Mouse (Mus musculus) hindbrain, embryonic 15.5 days (tissue): ENCODE measurements around the gene Cntnap1. TPM values are rescaled to one million over a fixed set of nuclear protein-coding genes. Genes with fewer than 3 reads are reported as not detected.
A peak's percentile ranks its signal among the peaks of the same experiment; 100 is the strongest.

Source experiments
- ATAC-seq: fragments of 200-750 bp; cut with Nextera tagmentation; 2 replicates; pipeline ENCODE4 v1.8.0; 2017; ENCODE audit warnings: low read depth, moderate number of reproducible peaks, moderate TSS enrichment; ENCODE audit not compliant: low FRiP score
- H3K27ac ChIP-seq: fragments of 300-500 bp; sonication (generic); replicated peaks from 2 replicates; pipeline ENCODE4 v1.5.1; 2015; ENCODE audit warnings: mild to moderate bottlenecking, inconsistent platforms
- H3K27me3 ChIP-seq: fragments of 300-500 bp; sonication (generic); 2 replicates; pipeline ENCODE4 v1.6.1; 2015; ENCODE audit warnings: control low read depth, inconsistent platforms
- H3K36me3 ChIP-seq: fragments of 300-500 bp; sonication (generic); 2 replicates; pipeline ENCODE4 v1.6.1; 2015; ENCODE audit warnings: control low read depth, inconsistent platforms
- H3K4me1 ChIP-seq: fragments of 300-500 bp; sonication (generic); replicated peaks from 2 replicates; pipeline ENCODE4 v1.6.1; 2015; ENCODE audit warnings: control low read depth, inconsistent platforms
- H3K4me2 ChIP-seq: fragments of 300-500 bp; sonication (generic); 2 replicates; pipeline ENCODE4 v1.6.1; 2015; ENCODE audit warnings: moderate library complexity, mild to moderate bottlenecking, inconsistent platforms
- H3K4me3 ChIP-seq: fragments of 300-500 bp; sonication (generic); 2 replicates; pipeline ENCODE4 v1.5.1; 2015; ENCODE audit warnings: mild to moderate bottlenecking, inconsistent platforms
- H3K9ac ChIP-seq: fragments of 300-500 bp; sonication (generic); 2 replicates; pipeline ENCODE4 v1.6.1; 2015; ENCODE audit warnings: inconsistent platforms
- H3K9me3 ChIP-seq: fragments of 300-500 bp; sonication (generic); 2 replicates; pipeline ENCODE4 v1.6.1; 2016; ENCODE audit warnings: control low read depth, inconsistent platforms
- WGBS: fragments of 180-500 bp; shearing (Covaris S2); methylation state at CpG from one replicate; pipeline ENCODE4 v1.1.7; 2015; 5-methylcytosine and 5-hydroxymethylcytosine counted together
- polyA plus RNA-seq: library from polyadenylated mRNA; unstranded; fragments of >200 nt; fragmentation: Nextera tagmentation; extraction: Ambion mirVana; gene quantifications from 2 replicates; pipeline ENCODE4 v1.2.1, GENCODE M21; 2015

The Cntnap1 gene
- polyA plus RNA-seq, 1 experiment from 2014 or later, result 8.0 TPM

GRCm38 (mm10) chr11:101174851-101175628 lies 4.7 kb downstream of the Cntnap1 start, which contains the start of gene Ccr10:
Gene Ccr10 (minus strand): TSS chr11:101175443.
- peak within 1 kb of the TSS; percentile 71 for H3K4me2 ChIP-seq
- no peaks in the 10 kb centered on the region for H3K9me3 ChIP-seq
- H3K27ac ChIP-seq, result peak within 1 kb of the TSS; percentile 85
- WGBS, result 20% methylated on average over 14 of the region's 14 CpGs
- H3K9ac ChIP-seq, result peak within 1 kb of the TSS; percentile 62
- peaks cover 72% of the 10 kb centered on the region for H3K4me1 ChIP-seq
- ATAC-seq, result no peak
- peaks cover 24% of the 10 kb centered on the region for H3K27me3 ChIP-seq
- H3K4me3 ChIP-seq, result peak within 1 kb of the TSS; percentile 54
- H3K36me3 ChIP-seq, result no peaks in the 10 kb centered on the region

DNA sequence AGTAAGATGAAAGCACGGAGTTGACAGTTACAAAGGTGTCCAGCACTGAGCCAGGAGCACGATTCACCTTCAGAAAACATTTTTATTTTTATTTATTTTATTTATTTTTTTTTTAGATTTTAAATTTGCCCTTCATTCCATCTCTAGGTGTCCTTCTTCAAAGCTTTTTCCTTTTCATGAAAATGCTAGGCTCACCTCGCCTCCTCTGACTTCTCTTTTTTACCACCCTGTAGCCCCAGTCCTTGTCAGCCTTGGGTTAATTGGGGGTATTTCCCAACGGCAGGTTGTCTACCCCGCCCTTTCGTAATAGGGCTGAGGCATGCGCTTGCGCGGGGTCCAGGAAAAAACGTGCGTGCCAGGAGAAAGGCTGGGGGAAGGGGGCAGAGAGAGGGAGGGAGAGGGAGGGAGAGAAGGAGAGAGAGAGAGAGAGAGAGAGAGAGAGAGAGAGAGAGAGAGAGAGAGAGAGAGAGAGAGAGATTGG lies 5.4 kb downstream of the Cntnap1 start:
- H3K4me1 ChIP-seq, result peaks cover 66% of the 10 kb centered on the region

DNA sequence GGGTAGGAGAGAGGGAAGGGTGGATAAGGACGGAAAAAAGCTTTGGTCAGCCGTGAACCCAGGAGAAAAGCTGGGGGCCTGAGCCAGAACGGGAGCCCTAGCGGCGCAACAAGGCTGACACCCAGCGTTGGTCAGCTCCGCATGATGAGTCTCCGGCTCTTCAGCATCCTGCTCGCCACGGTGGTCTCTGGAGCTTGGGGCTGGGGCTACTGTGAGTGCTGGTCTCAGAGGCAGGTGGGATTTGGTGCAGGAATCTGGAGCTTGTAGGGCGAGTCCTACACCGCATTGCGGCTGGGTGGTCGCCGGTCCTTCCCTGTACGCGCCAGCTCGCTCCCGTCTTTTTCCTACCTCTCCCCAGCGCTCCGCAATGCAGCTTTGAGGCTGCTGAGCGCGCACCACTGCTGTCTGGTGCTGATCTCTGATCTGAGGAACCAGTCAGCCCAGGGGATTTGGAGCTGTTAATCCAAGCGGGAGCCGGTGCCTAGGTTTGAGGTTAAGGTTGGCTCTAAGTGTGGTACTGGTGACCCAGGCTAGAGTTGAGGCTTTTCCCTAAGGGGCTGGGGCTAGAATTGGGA lies 5.9 kb downstream of the Cntnap1 start:
- Histone ChIP-seq H3K9ac (peak overlapping the region; percentile 62), H3K4me3 (peak overlapping the region; percentile 54), H3K36me3 (no peaks in the 10 kb centered on the region), H3K9me3 (no peaks in the 10 kb centered on the region), H3K27me3 (peaks cover 24% of the 10 kb centered on the region), H3K4me2 (peak overlapping the region; percentile 71), H3K4me1 (peaks cover 66% of the 10 kb centered on the region), H3K27ac (peak overlapping the region; percentile 85)
- ATAC-seq, result peak; percentile 4; the same call in 1 of the 2 replicates
- WGBS, result under 1% methylated on average over 25 of the region's 25 CpGs

More for the DNA sequence above, 5.4 kb downstream of the Cntnap1 start:
- Histone ChIP-seq H3K36me3 (no peaks in the 10 kb centered on the region), H3K9me3 (no peaks in the 10 kb centered on the region), H3K9ac (peak overlapping the region; percentile 62; the same call in 1 of the 2 replicates), H3K4me2 (peak overlapping the region; percentile 71), H3K4me3 (peak overlapping the region; percentile 54), H3K27ac (peak overlapping the region; percentile 85), H3K27me3 (peaks cover 24% of the 10 kb centered on the region)
- ATAC-seq, result no peak
- WGBS, result 9% methylated on average over 11 of the region's 11 CpGs

DNA sequence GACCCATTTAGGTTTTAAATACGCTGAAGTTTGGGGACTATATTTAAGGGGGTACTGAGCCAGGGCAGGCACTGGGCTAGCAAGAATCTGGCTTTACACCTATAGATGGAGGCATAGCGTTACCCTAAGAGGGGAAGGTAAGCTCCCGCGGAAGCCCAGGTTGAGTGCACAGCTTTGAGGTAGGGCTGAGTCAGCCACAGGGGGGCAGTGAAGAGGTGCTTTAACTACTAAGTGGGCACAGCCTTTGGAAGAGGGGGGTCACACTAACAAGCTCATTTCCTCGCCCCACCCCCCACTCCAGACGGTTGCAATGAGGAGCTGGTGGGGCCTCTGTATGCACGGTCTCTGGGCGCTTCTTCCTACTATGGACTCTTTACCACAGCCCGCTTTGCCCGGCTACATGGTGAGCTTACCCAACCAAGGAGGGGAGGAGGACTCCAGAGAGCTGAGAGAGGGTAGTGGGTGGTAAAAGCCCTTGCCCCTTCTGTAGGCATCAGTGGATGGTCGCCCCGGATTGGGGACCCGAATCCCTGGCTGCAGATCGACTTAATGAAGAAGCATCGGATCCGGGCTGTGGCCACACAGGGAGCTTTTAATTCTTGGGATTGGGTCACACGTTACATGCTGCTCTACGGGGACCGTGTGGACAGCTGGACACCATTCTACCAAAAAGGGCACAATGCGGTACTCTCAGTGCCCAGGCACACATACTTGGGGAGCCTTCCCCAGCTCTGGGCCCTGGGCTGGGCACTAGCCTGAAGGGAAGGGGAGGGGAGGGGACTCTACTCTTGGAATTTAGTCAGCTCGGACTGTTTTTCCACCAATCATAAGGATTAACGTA lies 6.8 kb downstream of the Cntnap1 start:
- peaks cover 59% of the 10 kb centered on the region for H3K4me1 ChIP-seq
- no peak for ATAC-seq

DNA sequence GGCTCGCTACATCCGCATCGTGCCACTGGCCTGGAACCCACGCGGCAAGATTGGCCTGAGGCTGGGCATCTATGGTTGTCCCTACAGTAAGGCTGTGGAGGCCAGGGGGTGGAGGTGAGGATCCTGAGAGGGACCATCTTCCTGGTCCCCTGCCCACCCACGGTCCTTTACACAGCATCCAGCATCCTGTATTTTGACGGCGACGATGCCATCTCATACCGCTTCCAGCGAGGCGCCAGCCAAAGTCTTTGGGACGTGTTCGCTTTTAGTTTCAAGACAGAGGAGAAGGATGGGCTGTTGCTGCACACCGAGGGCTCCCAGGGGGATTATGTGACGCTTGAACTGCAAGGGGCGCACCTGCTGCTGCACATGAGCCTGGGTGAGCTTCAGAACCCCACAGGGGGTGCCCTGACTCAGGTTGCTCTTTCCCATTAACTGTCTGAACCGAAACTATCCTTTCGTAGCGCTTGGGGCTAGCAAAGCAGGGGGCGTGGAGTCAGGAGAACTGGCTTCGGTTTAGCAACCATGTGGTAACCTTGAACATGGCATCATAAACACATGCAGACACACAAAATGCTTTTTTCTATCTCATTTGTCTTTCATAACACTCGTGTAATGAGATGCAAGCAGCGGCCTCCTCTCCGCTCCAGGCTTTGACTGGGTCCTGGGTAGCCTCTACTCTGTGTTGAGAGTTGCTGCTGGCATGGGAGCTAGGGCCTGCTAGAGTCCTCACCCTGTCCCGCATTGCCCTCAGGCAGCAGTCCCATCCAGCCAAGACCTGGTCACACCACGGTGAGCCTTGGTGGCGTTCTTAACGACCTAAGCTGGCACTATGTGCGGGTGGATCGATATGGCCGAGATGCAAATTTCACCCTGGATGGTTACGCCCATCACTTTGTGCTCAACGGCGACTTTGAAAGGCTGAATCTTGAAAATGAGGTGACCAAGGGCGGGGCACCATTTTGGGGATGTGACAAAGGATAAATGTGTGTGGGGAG lies 8.0 kb downstream of the Cntnap1 start:
- no peaks in the 10 kb centered on the region for H3K9me3 ChIP-seq
- no peaks in the 10 kb centered on the region; the same call in 1 of the 2 replicates for H3K36me3 ChIP-seq
- no peak overlapping the region for H3K27ac ChIP-seq
- peak overlapping the region; percentile 71 for H3K4me2 ChIP-seq
- peak overlapping the region; percentile 5; the same call in 1 of the 2 replicates for H3K9ac ChIP-seq
- ATAC-seq, result no peak
- peaks cover 24% of the 10 kb centered on the region for H3K27me3 ChIP-seq
- WGBS, result 48% methylated on average over 36 of the region's 36 CpGs
- peak overlapping the region; percentile 54 for H3K4me3 ChIP-seq
- H3K4me1 ChIP-seq, result peaks cover 49% of the 10 kb centered on the region

More for the DNA sequence above, 6.8 kb downstream of the Cntnap1 start:
- WGBS, result 20% methylated on average over 22 of the region's 22 CpGs
- Histone ChIP-seq H3K36me3 (no peaks in the 10 kb centered on the region; the same call in 1 of the 2 replicates), H3K4me3 (peak overlapping the region; percentile 54), H3K4me2 (peak overlapping the region; percentile 71), H3K27ac (peak overlapping the region; percentile 85), H3K9me3 (no peaks in the 10 kb centered on the region), H3K27me3 (peaks cover 24% of the 10 kb centered on the region), H3K9ac (peak overlapping the region; percentile 62)

DNA sequence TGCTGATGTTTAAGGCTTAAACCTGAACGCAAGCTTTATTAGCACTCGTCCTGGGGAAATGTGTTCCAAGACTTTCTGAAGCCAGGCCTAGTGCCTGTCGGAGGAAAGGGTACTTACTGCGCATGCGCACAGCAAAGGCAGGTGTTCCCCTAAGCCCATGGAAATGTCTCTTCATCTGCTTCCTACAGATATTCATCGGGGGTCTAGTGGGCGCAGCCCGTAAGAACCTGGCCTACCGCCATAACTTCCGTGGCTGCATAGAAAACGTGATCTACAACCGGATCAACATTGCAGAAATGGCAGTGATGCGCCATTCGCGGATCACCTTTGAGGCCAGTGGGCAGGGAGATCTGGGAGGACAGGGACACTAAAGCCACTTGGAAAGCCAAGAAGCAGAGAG lies 9.0 kb downstream of the Cntnap1 start:
- peaks cover 24% of the 10 kb centered on the region for H3K27me3 ChIP-seq
- WGBS, result 80% methylated on average over 15 of the region's 15 CpGs
- H3K9me3 ChIP-seq, result no peaks in the 10 kb centered on the region
- no peaks in the 10 kb centered on the region; the same call in 1 of the 2 replicates for H3K36me3 ChIP-seq
- no peak overlapping the region for H3K27ac ChIP-seq
- H3K4me2 ChIP-seq, result no peak overlapping the region
- peaks cover 39% of the 10 kb centered on the region for H3K4me1 ChIP-seq
- no peak overlapping the region for H3K4me3 ChIP-seq
- H3K9ac ChIP-seq, result no peak overlapping the region
- ATAC-seq, result no peak

DNA sequence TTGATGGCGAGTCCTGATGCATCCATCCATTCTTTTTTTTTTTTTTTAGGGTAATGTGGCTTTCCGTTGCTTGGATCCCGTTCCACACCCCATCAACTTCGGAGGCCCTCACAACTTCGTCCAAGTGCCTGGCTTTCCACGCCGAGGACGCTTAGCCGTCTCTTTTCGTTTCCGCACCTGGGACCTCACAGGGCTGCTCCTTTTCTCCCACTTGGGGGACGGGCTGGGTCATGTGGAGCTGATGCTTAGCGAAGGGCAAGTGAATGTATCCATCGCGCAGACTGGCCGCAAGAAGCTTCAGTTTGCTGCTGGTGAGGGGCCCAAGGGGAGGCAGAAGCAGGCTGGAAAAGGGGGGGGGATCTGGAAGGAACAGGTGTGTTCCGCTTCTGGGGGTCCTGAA lies 9.9 kb downstream of the Cntnap1 start:
- Histone ChIP-seq H3K4me3 (no peak overlapping the region), H3K4me2 (no peak overlapping the region), H3K9me3 (no peaks in the 10 kb centered on the region), H3K4me1 (peaks cover 30% of the 10 kb centered on the region), H3K27ac (no peak overlapping the region), H3K9ac (no peak overlapping the region), H3K27me3 (peaks cover 19% of the 10 kb centered on the region), H3K36me3 (no peaks in the 10 kb centered on the region; the same call in 1 of the 2 replicates)
- WGBS, result 66% methylated on average over 17 of the region's 17 CpGs
- ATAC-seq, result no peak

- Histone ChIP-seq H3K9me3 (no peaks in the 10 kb centered on the region), H3K4me3 (no peak overlapping the region), H3K4me2 (no peak overlapping the region), H3K27me3 (peaks cover 17% of the 10 kb centered on the region), H3K9ac (no peak overlapping the region), H3K27ac (no peak overlapping the region), H3K36me3 (no peaks in the 10 kb centered on the region; the same call in 1 of the 2 replicates), H3K4me1 (peaks cover 25% of the 10 kb centered on the region)
- ATAC-seq, result no peak
- WGBS, result 41% methylated on average over 10 of the region's 10 CpGs
Observed at GRCm38 (mm10) chr11:101180846-101181740, 10.8 kb downstream of the Cntnap1 start.

GRCm38 (mm10) chr11:101181961-101182360 lies 11.6 kb downstream of the Cntnap1 start:
- peaks cover 17% of the 10 kb centered on the region for H3K27me3 ChIP-seq
- no peak overlapping the region for H3K27ac ChIP-seq
- H3K9me3 ChIP-seq, result no peaks in the 10 kb centered on the region
- H3K36me3 ChIP-seq, result peaks cover 5% of the 10 kb centered on the region; the same call in 1 of the 2 replicates
- no peak for ATAC-seq
- 92% methylated on average over 11 of the region's 11 CpGs for WGBS
- H3K4me2 ChIP-seq, result no peak overlapping the region
- H3K4me3 ChIP-seq, result no peak overlapping the region
- H3K9ac ChIP-seq, result no peak overlapping the region
- peaks cover 18% of the 10 kb centered on the region for H3K4me1 ChIP-seq
